Mouse (Mus musculus): ENCODE data around the gene Cdh23.

DNA sequence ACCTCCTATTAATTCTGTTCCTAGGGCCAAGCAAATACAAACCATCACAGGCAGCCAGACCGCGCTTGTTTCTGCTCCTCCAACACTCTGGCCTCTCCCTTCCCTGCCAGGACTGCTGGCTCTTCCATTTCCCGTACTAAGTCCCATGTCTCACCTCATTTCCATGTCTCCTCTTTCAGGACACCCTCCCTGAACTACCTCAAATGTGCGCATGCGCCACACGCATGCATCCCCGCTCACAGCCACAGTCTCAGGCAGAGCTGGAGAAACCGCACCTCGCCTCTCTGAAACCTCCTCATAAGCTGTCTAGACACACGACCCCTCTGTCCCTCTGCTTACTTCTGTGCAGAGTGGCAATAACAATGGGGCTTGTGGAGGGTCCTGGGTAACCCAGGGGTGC is 43.2 kb downstream of the Cdh23 start:
- TF ChIP-seq CTCF (IDR thresholded peaks at IDR 0.05; ENCODE audit: low read depth, low read length) (no peak), TAL1 (conservative IDR thresholded peaks at IDR 0.05; ENCODE audit: low read depth, low read length) (no peak), GATA1 (IDR thresholded peaks at IDR 0.05; ENCODE audit: borderline replicate concordance, low read length) (no peak), GATA2 (IDR thresholded peaks at IDR 0.05; ENCODE audit: borderline replicate concordance, low read depth, low read length) (no peak), POLR2AphosphoS5 (IDR thresholded peaks at IDR 0.05; ENCODE audit: insufficient replicate concordance, low read depth, low read length) (no peak)

All from G1E (cell line).